Mouse (Mus musculus): ENCODE results near the gene Pbdc1. TPM values are rescaled to one million over a fixed set of nuclear protein-coding genes. Genes with fewer than 3 reads are reported as not detected.
"Not testable (repeated sequence)": the region's sequence is repeated elsewhere in the genome, so short reads cannot be mapped to it uniquely, and the experiment has no call there.

Pbdc1 gene
- polyA plus RNA-seq (2014; fragmentation: Nextera tagmentation; extraction: Ambion mirVana) = 34.8 and 36.4 TPM in 2 replicates

DNA sequence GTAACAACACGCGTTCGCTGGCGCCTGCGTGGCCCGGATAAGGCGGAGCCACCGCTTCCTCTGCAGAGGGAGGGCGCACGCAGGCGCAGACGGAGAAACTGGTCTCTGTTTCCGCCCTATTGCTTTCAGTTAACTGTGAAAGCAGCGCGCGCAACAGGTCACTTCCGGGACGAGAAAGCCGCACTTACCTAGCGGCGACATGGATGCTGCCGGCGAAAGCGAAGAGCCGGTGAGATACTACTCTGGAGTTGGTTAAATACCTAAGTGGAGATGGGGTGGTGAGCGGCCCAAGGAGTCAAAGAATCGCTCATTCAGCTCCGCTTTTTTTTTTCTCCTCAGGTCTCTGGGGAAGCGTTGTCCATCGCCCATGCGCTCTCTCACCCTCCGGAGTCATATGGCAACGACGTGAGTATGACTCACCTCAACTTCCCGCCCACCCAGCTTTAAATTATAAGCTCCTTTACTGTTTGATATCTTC lies at the start of gene Pbdc1:
Gene Pbdc1 (plus strand): TSS at position 142 of the 478 bp plus-strand sequence.
- H3K4me3 ChIP-seq (ENCODE audit: low read depth, low read length) = peak within 1 kb of the TSS; percentile 49
- H3K27me3 ChIP-seq (replicated peaks; ENCODE audit: control insufficient read depth, insufficient read depth, low read length) = no peaks in the 10 kb centered on the region
- no peak within 1 kb of the TSS for H3K27ac ChIP-seq (ENCODE audit: low read depth, low read length)
- peak; percentile 100 for ATAC-seq
- peak within 1 kb of the TSS; percentile 61 for H3K4me2 ChIP-seq (ENCODE audit: low read length)
- 3% methylated on average over 35 of the region's 35 CpGs for WGBS
- peak within 1 kb of the TSS; percentile 56 for H3K9ac ChIP-seq (ENCODE audit: low read length)
- DNase-seq (ENCODE audit: low spot score) = peak; percentile 97
- H3K4me1 ChIP-seq (ENCODE audit: control insufficient read depth, insufficient read depth, low read length) = no peaks in the 10 kb centered on the region
- no peaks in the 10 kb centered on the region for H3K9me3 ChIP-seq (replicated peaks; ENCODE audit: control insufficient read depth, low read length)
- H3K36me3 ChIP-seq (ENCODE audit: control insufficient read depth, insufficient read depth, low read length) = 0 out of 2 replicates have a peak, but pooled peaks cover 8% of the 10 kb centered on the region

DNA sequence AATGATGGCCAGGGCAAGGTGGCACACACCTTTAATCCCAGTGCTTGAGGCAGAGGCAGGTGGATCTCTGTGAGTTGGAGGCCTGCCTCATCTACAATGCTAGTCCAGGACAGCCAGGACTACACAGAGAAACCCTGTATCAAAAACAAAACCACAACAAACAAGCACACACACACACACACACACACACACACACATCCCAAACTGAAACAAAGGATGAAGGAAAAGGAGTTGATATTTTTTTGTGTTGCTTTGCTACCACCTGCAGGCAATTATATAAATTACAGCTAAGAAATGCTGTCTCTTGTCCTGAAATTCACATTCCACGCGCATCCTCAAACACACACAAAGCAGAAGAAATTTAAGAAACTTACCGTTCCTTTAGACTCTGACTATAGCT lies 41.9 kb upstream of the Pbdc1 start:
- Histone ChIP-seq H3K27ac (ENCODE audit: low read depth, low read length) (no peak overlapping the region), H3K36me3 (ENCODE audit: control insufficient read depth, insufficient read depth, low read length) (peaks cover 7% of the 10 kb centered on the region), H3K4me1 (ENCODE audit: control insufficient read depth, insufficient read depth, low read length) (no peaks in the 10 kb centered on the region), H3K4me3 (ENCODE audit: low read depth, low read length) (no peak overlapping the region), H3K27me3 (replicated peaks; ENCODE audit: control insufficient read depth, insufficient read depth, low read length) (no peaks in the 10 kb centered on the region), H3K9ac (ENCODE audit: low read length) (no peak overlapping the region), H3K4me2 (ENCODE audit: low read length) (no peak overlapping the region), H3K9me3 (replicated peaks; ENCODE audit: control insufficient read depth, low read length) (no peaks in the 10 kb centered on the region)
- ATAC-seq (peak; percentile 32; the same call in 1 of the 2 replicates), DNase-seq (ENCODE audit: low spot score) (peak; percentile 45)
- 84% methylated on average over 3 of the region's 3 CpGs for WGBS

DNA sequence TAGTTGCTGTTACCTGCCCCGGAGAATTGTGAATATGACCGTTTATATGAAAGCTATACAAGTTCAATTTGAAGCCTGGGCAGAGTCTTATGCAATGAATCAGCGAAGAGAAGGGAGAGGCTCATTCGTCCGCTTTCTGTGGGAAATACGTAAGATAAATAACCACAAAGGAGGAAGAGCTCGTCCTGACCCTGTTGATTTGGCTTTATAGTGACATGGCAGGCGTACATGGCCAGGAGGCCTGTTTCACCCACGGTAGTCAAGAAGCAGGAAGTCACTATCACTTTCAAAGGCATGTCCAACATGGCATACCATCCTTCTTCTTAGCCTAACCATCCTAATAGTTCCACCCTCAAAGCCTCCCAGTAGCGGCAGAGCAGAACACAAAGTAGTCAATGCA lies 15.3 kb upstream of the Pbdc1 start:
- Histone ChIP-seq H3K4me2 (ENCODE audit: low read length) (no peak overlapping the region), H3K36me3 (ENCODE audit: control insufficient read depth, insufficient read depth, low read length) (peaks cover 72% of the 10 kb centered on the region), H3K9me3 (replicated peaks; ENCODE audit: control insufficient read depth, low read length) (no peaks in the 10 kb centered on the region), H3K9ac (ENCODE audit: low read length) (no peak overlapping the region), H3K27ac (ENCODE audit: low read depth, low read length) (no peak overlapping the region), H3K27me3 (replicated peaks; ENCODE audit: control insufficient read depth, insufficient read depth, low read length) (no peaks in the 10 kb centered on the region), H3K4me1 (ENCODE audit: control insufficient read depth, insufficient read depth, low read length) (0 out of 2 replicates have a peak, but pooled peaks cover 4% of the 10 kb centered on the region), H3K4me3 (ENCODE audit: low read depth, low read length) (no peak overlapping the region)
- WGBS = 94% methylated on average over 10 of the region's 10 CpGs
- ATAC-seq (no peak), DNase-seq (ENCODE audit: low spot score) (no peak)

- WGBS = 89% methylated on average over 4 of the region's 4 CpGs
- Histone ChIP-seq H3K27ac (ENCODE audit: low read depth, low read length) (no peak overlapping the region), H3K27me3 (replicated peaks; ENCODE audit: control insufficient read depth, insufficient read depth, low read length) (no peaks in the 10 kb centered on the region), H3K9me3 (replicated peaks; ENCODE audit: control insufficient read depth, low read length) (no peaks in the 10 kb centered on the region), H3K4me3 (ENCODE audit: low read depth, low read length) (no peak overlapping the region), H3K4me1 (ENCODE audit: control insufficient read depth, insufficient read depth, low read length) (0 out of 2 replicates have a peak, but pooled peaks cover 4% of the 10 kb centered on the region), H3K4me2 (ENCODE audit: low read length) (no peak overlapping the region), H3K9ac (ENCODE audit: low read length) (no peak overlapping the region), H3K36me3 (ENCODE audit: control insufficient read depth, insufficient read depth, low read length) (peaks cover 67% of the 10 kb centered on the region)
- DNase-seq (ENCODE audit: low spot score) (no peak), ATAC-seq (no peak)
Observed at GRCm38 (mm10) chrX:105064801-105065200, 14.8 kb upstream of the Pbdc1 start.

- Histone ChIP-seq H3K36me3 (ENCODE audit: control insufficient read depth, insufficient read depth, low read length) (peaks cover 31% of the 10 kb centered on the region), H3K27me3 (replicated peaks; ENCODE audit: control insufficient read depth, insufficient read depth, low read length) (no peaks in the 10 kb centered on the region), H3K27ac (ENCODE audit: low read depth, low read length) (peak overlapping the region; percentile 39; the same call in 1 of the 2 replicates), H3K9me3 (replicated peaks; ENCODE audit: control insufficient read depth, low read length) (no peaks in the 10 kb centered on the region), H3K4me1 (ENCODE audit: control insufficient read depth, insufficient read depth, low read length) (0 out of 2 replicates have a peak, but pooled peaks cover 4% of the 10 kb centered on the region), H3K9ac (ENCODE audit: low read length) (peak overlapping the region; percentile 61), H3K4me2 (ENCODE audit: low read length) (peak overlapping the region; percentile 63), H3K4me3 (ENCODE audit: low read depth, low read length) (peak overlapping the region; percentile 56)
- ATAC-seq (peak; percentile 97), DNase-seq (ENCODE audit: low spot score) (peak; percentile 96)
- WGBS = under 1% methylated on average over 32 of the region's 32 CpGs
Observed at GRCm38 (mm10) chrX:105069671-105070503, 9.7 kb upstream of the Pbdc1 start.

- H3K27ac ChIP-seq (ENCODE audit: low read depth, low read length) = no peak overlapping the region
- peak overlapping the region; percentile 61 for H3K4me2 ChIP-seq (ENCODE audit: low read length)
- H3K27me3 ChIP-seq (replicated peaks; ENCODE audit: control insufficient read depth, insufficient read depth, low read length) = no peaks in the 10 kb centered on the region
- 7% methylated on average over 12 of the region's 12 CpGs for WGBS
- H3K36me3 ChIP-seq (ENCODE audit: control insufficient read depth, insufficient read depth, low read length) = 0 out of 2 replicates have a peak, but pooled peaks cover 5% of the 10 kb centered on the region
- no peaks in the 10 kb centered on the region for H3K9me3 ChIP-seq (replicated peaks; ENCODE audit: control insufficient read depth, low read length)
- H3K4me1 ChIP-seq (ENCODE audit: control insufficient read depth, insufficient read depth, low read length) = no peaks in the 10 kb centered on the region
- peak overlapping the region; percentile 49 for H3K4me3 ChIP-seq (ENCODE audit: low read depth, low read length)
- ATAC-seq = peak; percentile 69
- peak overlapping the region; percentile 54 for H3K9ac ChIP-seq (ENCODE audit: low read length)
- no peak for DNase-seq (ENCODE audit: low spot score)
Observed at GRCm38 (mm10) chrX:105079151-105079550, 405 bp upstream of the Pbdc1 start.

DNA sequence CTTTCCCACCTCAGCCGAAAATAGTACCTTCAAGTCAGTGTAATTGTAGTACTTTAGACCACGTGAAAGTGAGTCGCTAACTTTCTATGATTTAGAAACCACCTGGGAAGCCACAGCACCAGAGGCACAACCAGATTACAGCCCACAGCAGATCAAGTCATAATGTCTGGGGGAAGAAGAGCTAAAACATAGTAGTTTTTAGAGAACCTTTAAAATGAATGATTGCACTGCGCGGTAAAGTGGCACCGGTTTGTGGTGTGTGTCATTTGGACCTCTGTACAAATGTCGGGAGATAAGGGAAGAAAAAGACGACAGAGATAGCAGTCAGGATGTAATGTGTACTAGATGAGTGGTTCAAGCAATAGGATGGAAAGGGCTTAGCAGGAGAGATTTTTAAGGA lies 540 bp downstream of the Pbdc1 start:
- no peak for ATAC-seq
- H3K27me3 ChIP-seq (replicated peaks; ENCODE audit: control insufficient read depth, insufficient read depth, low read length) = no peaks in the 10 kb centered on the region
- DNase-seq (ENCODE audit: low spot score) = no peak
- no peak overlapping the region for H3K27ac ChIP-seq (ENCODE audit: low read depth, low read length)
- no peaks in the 10 kb centered on the region for H3K9me3 ChIP-seq (replicated peaks; ENCODE audit: control insufficient read depth, low read length)
- H3K4me1 ChIP-seq (ENCODE audit: control insufficient read depth, insufficient read depth, low read length) = no peaks in the 10 kb centered on the region
- 0 out of 2 replicates have a peak, but pooled peaks cover 8% of the 10 kb centered on the region for H3K36me3 ChIP-seq (ENCODE audit: control insufficient read depth, insufficient read depth, low read length)
- peak overlapping the region; percentile 49 for H3K4me3 ChIP-seq (ENCODE audit: low read depth, low read length)
- peak overlapping the region; percentile 56 for H3K9ac ChIP-seq (ENCODE audit: low read length)
- H3K4me2 ChIP-seq (ENCODE audit: low read length) = peak overlapping the region; percentile 61
- 14% methylated on average over 8 of the region's 8 CpGs for WGBS

- not testable (repeated sequence) for H3K4me1 ChIP-seq (ENCODE audit: control insufficient read depth, insufficient read depth, low read length); H3K27me3 ChIP-seq (replicated peaks; ENCODE audit: control insufficient read depth, insufficient read depth, low read length); ATAC-seq; H3K9me3 ChIP-seq (replicated peaks; ENCODE audit: control insufficient read depth, low read length); DNase-seq (ENCODE audit: low spot score); H3K36me3 ChIP-seq (ENCODE audit: control insufficient read depth, insufficient read depth, low read length); H3K27ac ChIP-seq (ENCODE audit: low read depth, low read length); H3K9ac ChIP-seq (ENCODE audit: low read length); H3K4me2 ChIP-seq (ENCODE audit: low read length); H3K4me3 ChIP-seq (ENCODE audit: low read depth, low read length)
- 84% methylated on average over 7 of the region's 7 CpGs for WGBS
Observed at GRCm38 (mm10) chrX:105083013-105083412, 3.5 kb downstream of the Pbdc1 start.

DNA sequence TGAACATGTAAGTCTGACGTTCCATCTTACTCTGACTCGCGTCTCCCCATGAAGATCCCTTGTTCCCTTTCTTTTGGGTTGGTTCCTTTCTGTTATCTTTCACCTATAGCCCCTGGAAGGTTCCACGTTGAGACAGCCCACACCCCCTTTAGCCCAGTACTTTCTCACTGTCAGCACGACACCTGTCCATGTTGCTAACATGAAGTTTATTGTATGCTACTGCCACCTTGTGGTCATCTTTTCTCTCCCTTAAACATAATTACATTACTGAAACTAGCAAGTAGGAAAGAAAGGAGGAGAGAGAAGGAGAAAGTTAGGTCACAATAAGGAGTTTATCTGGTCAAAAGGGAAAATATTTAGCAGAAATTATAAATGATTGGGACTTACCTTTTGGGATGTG lies 24.6 kb downstream of the Pbdc1 start:
- DNase-seq (ENCODE audit: low spot score) = peak; percentile 73
- H3K9ac ChIP-seq (ENCODE audit: low read length) = no peak overlapping the region
- H3K4me3 ChIP-seq (ENCODE audit: low read depth, low read length) = no peak overlapping the region
- H3K9me3 ChIP-seq (replicated peaks; ENCODE audit: control insufficient read depth, low read length) = no peaks in the 10 kb centered on the region
- H3K27ac ChIP-seq (ENCODE audit: low read depth, low read length) = no peak overlapping the region
- WGBS = 44% methylated on average over 5 of the region's 5 CpGs
- H3K27me3 ChIP-seq (replicated peaks; ENCODE audit: control insufficient read depth, insufficient read depth, low read length) = no peaks in the 10 kb centered on the region
- ATAC-seq = peak; percentile 54; the same call in 1 of the 2 replicates
- H3K36me3 ChIP-seq (ENCODE audit: control insufficient read depth, insufficient read depth, low read length) = no peaks in the 10 kb centered on the region
- no peaks in the 10 kb centered on the region for H3K4me1 ChIP-seq (ENCODE audit: control insufficient read depth, insufficient read depth, low read length)
- no peak overlapping the region for H3K4me2 ChIP-seq (ENCODE audit: low read length)
